Mouse (Mus musculus): ENCODE results near the gene Ascl3. TPM values are rescaled to one million over a fixed set of nuclear protein-coding genes. Genes with fewer than 3 reads are reported as not detected.
A peak's percentile ranks its signal among the peaks of the same experiment; 100 is the strongest.

Ascl3 gene
- total and polyA plus RNA-seq, 2 experiments = 0.18 TPM; not detected in 1

GRCm38 (mm10) chr7:109722618-109723017 is 8.9 kb downstream of the Ascl3 start:
- Histone ChIP-seq H3K4me1 (ENCODE audit: control insufficient read depth, insufficient read depth, low read length) (no peaks in the 10 kb centered on the region), H3K27ac (replicated peaks; ENCODE audit: insufficient read depth, low read depth, low read length) (no peak overlapping the region), H3K27me3 (ENCODE audit: control insufficient read depth, insufficient read depth, low read length) (no peaks in the 10 kb centered on the region), H3K4me3 (ENCODE audit: insufficient read depth, low read depth, low read length) (no peak overlapping the region), H3K79me2 (ENCODE audit: control insufficient read depth, insufficient read depth, low read length) (no peaks in the 10 kb centered on the region), H3K9ac (ENCODE audit: low read depth, low read length) (no peak overlapping the region), H3K36me3 (ENCODE audit: control insufficient read depth, insufficient read depth, low read length) (no peaks in the 10 kb centered on the region)
- DNase-seq (ENCODE audit: extremely low read depth, low read depth, low spot score) = no peak
- TF ChIP-seq POLR2A (IDR thresholded peaks at IDR 0.05; ENCODE audit: extremely low read depth, insufficient read depth, low read length) = no peak
- TF ChIP-seq CTCF (IDR thresholded peaks at IDR 0.05; ENCODE audit: low read depth, low read length) = no peak; the same call in 1 of the 2 replicates
- 96% methylated on average over 2 of the region's 2 CpGs for WGBS

GRCm38 (mm10) chr7:109719286-109719685 is 12.2 kb downstream of the Ascl3 start:
- H3K27ac ChIP-seq (replicated peaks; ENCODE audit: insufficient read depth, low read depth, low read length) = no peak overlapping the region
- no peaks in the 10 kb centered on the region for H3K27me3 ChIP-seq (ENCODE audit: control insufficient read depth, insufficient read depth, low read length)
- H3K79me2 ChIP-seq (ENCODE audit: control insufficient read depth, insufficient read depth, low read length) = no peaks in the 10 kb centered on the region
- H3K4me3 ChIP-seq (ENCODE audit: insufficient read depth, low read depth, low read length) = no peak overlapping the region
- H3K4me1 ChIP-seq (ENCODE audit: control insufficient read depth, insufficient read depth, low read length) = no peaks in the 10 kb centered on the region
- no peaks in the 10 kb centered on the region for H3K36me3 ChIP-seq (ENCODE audit: control insufficient read depth, insufficient read depth, low read length)
- TF ChIP-seq POLR2A (IDR thresholded peaks at IDR 0.05; ENCODE audit: extremely low read depth, insufficient read depth, low read length) (no peak), CTCF (IDR thresholded peaks at IDR 0.05; ENCODE audit: low read depth, low read length) (0 out of 2 replicates have a peak, but pooled peaks have one; percentile 10)
- 68% methylated on average over 9 of the region's 9 CpGs for WGBS
- no peak overlapping the region for H3K9ac ChIP-seq (ENCODE audit: low read depth, low read length)
- peak; percentile 15 for DNase-seq (ENCODE audit: extremely low read depth, low read depth, low spot score)

GRCm38 (mm10) chr7:109713434-109713982 is 18.0 kb downstream of the Ascl3 start:
- no peak for DNase-seq (ENCODE audit: extremely low read depth, low read depth, low spot score)
- H3K27me3 ChIP-seq (ENCODE audit: control insufficient read depth, insufficient read depth, low read length) = no peaks in the 10 kb centered on the region
- no peaks in the 10 kb centered on the region for H3K79me2 ChIP-seq (ENCODE audit: control insufficient read depth, insufficient read depth, low read length)
- H3K9ac ChIP-seq (ENCODE audit: low read depth, low read length) = no peak overlapping the region
- no peak overlapping the region for H3K27ac ChIP-seq (replicated peaks; ENCODE audit: insufficient read depth, low read depth, low read length)
- no peak overlapping the region for H3K4me3 ChIP-seq (ENCODE audit: insufficient read depth, low read depth, low read length)
- no peak for TF ChIP-seq CTCF (IDR thresholded peaks at IDR 0.05; ENCODE audit: low read depth, low read length)
- no peak for TF ChIP-seq POLR2A (IDR thresholded peaks at IDR 0.05; ENCODE audit: extremely low read depth, insufficient read depth, low read length)
- no peaks in the 10 kb centered on the region for H3K4me1 ChIP-seq (ENCODE audit: control insufficient read depth, insufficient read depth, low read length)
- 88% methylated on average over 2 of the region's 2 CpGs for WGBS
- peaks cover 28% of the 10 kb centered on the region for H3K36me3 ChIP-seq (ENCODE audit: control insufficient read depth, insufficient read depth, low read length)

- no peak for DNase-seq (ENCODE audit: extremely low read depth, low read depth, low spot score)
- Histone ChIP-seq H3K9ac (ENCODE audit: low read depth, low read length) (no peak overlapping the region), H3K79me2 (ENCODE audit: control insufficient read depth, insufficient read depth, low read length) (no peaks in the 10 kb centered on the region), H3K4me1 (ENCODE audit: control insufficient read depth, insufficient read depth, low read length) (no peaks in the 10 kb centered on the region), H3K4me3 (ENCODE audit: insufficient read depth, low read depth, low read length) (no peak overlapping the region), H3K27me3 (ENCODE audit: control insufficient read depth, insufficient read depth, low read length) (no peaks in the 10 kb centered on the region), H3K27ac (replicated peaks; ENCODE audit: insufficient read depth, low read depth, low read length) (no peak overlapping the region), H3K36me3 (ENCODE audit: control insufficient read depth, insufficient read depth, low read length) (peaks cover 36% of the 10 kb centered on the region)
- no peak for TF ChIP-seq CTCF (IDR thresholded peaks at IDR 0.05; ENCODE audit: low read depth, low read length)
- no peak for TF ChIP-seq POLR2A (IDR thresholded peaks at IDR 0.05; ENCODE audit: extremely low read depth, insufficient read depth, low read length)
- 97% methylated on average over 7 of the region's 7 CpGs for WGBS
Measured at GRCm38 (mm10) chr7:109712198-109712597, 19.3 kb downstream of the Ascl3 start.

- DNase-seq (ENCODE audit: extremely low read depth, low read depth, low spot score) = no peak
- WGBS = 57% methylated on average over 1 of the region's 1 CpGs
- peaks cover 36% of the 10 kb centered on the region for H3K36me3 ChIP-seq (ENCODE audit: control insufficient read depth, insufficient read depth, low read length)
- H3K27me3 ChIP-seq (ENCODE audit: control insufficient read depth, insufficient read depth, low read length) = no peaks in the 10 kb centered on the region
- 0 out of 2 replicates have a peak, but pooled peaks cover 2% of the 10 kb centered on the region for H3K4me1 ChIP-seq (ENCODE audit: control insufficient read depth, insufficient read depth, low read length)
- H3K79me2 ChIP-seq (ENCODE audit: control insufficient read depth, insufficient read depth, low read length) = no peaks in the 10 kb centered on the region
- no peak overlapping the region for H3K4me3 ChIP-seq (ENCODE audit: insufficient read depth, low read depth, low read length)
- no peak overlapping the region for H3K9ac ChIP-seq (ENCODE audit: low read depth, low read length)
- no peak overlapping the region for H3K27ac ChIP-seq (replicated peaks; ENCODE audit: insufficient read depth, low read depth, low read length)
- TF ChIP-seq POLR2A (IDR thresholded peaks at IDR 0.05; ENCODE audit: extremely low read depth, insufficient read depth, low read length) (no peak), CTCF (IDR thresholded peaks at IDR 0.05; ENCODE audit: low read depth, low read length) (no peak)
Measured at GRCm38 (mm10) chr7:109710069-109710468, 21.5 kb downstream of the Ascl3 start.

- H3K36me3 ChIP-seq (ENCODE audit: control insufficient read depth, insufficient read depth, low read length) = peaks cover 36% of the 10 kb centered on the region
- H3K9ac ChIP-seq (ENCODE audit: low read depth, low read length) = no peak overlapping the region
- DNase-seq (ENCODE audit: extremely low read depth, low read depth, low spot score) = peak; percentile 28
- 0 out of 2 replicates have a peak, but pooled peaks cover 4% of the 10 kb centered on the region for H3K4me1 ChIP-seq (ENCODE audit: control insufficient read depth, insufficient read depth, low read length)
- WGBS = 77% methylated on average over 3 of the region's 3 CpGs
- 0 out of 2 replicates have a peak overlapping the region, but pooled peaks have one; percentile 32 for H3K27ac ChIP-seq (replicated peaks; ENCODE audit: insufficient read depth, low read depth, low read length)
- H3K27me3 ChIP-seq (ENCODE audit: control insufficient read depth, insufficient read depth, low read length) = no peaks in the 10 kb centered on the region
- TF ChIP-seq CTCF (IDR thresholded peaks at IDR 0.05; ENCODE audit: low read depth, low read length) (no peak), POLR2A (IDR thresholded peaks at IDR 0.05; ENCODE audit: extremely low read depth, insufficient read depth, low read length) (no peak)
- no peak overlapping the region for H3K4me3 ChIP-seq (ENCODE audit: insufficient read depth, low read depth, low read length)
- H3K79me2 ChIP-seq (ENCODE audit: control insufficient read depth, insufficient read depth, low read length) = no peaks in the 10 kb centered on the region
Measured at GRCm38 (mm10) chr7:109708961-109709382, 22.6 kb downstream of the Ascl3 start.

All from liver, adult 2 months (tissue).